Mouse (Mus musculus) ES-E14 (cell line): ENCODE data around the gene Slc25a33.

ENCODE experiments used
- MAFK ChIP-seq: IDR thresholded peaks from 2 replicates; pipeline ENCODE4 v1.6.1; 2014; ENCODE audit warnings: mild to moderate bottlenecking, low read depth, low read length, inconsistent platforms; ENCODE audit not compliant: insufficient read depth
- ZC3H11A ChIP-seq: IDR thresholded peaks from 2 replicates; pipeline ENCODE4 v1.6.1; 2012; ENCODE audit warnings: low read depth, mild to moderate bottlenecking, inconsistent platforms, low read length, borderline replicate concordance
- ZNF384 ChIP-seq: IDR thresholded peaks from 2 replicates; pipeline ENCODE4 v1.6.1; 2012; ENCODE audit warnings: low read depth, low read length, inconsistent platforms

DNA sequence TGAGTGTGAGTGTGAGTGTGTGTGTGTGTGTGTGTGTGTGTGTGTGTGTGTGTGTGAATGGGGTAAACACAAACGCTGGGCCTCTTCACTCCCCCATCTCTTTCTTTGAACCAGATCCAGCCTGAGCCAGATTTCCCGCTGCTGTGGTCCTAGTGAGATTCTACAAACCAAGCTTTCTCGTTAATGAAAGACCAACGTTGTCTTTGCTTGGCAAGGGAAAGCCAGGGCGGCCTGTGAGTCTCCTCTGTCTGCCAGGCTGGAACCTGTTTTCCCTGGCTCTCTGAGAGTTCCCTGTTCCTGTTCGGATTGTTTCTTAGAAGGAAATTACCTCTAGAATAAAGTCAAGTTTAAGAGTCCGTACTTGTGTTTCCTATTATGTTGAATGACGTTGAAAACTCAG, 8.9 kb upstream of the Slc25a33 start:
- TF ChIP-seq ZC3H11A (no peak), ZNF384 (no peak), MAFK (no peak)
